Mouse (Mus musculus) testis, adult 2 months (tissue): Measurements from ENCODE around the gene Sptlc2.

Experiments
- CTCF ChIP-seq: fragments of 200-500 bp; IDR thresholded peaks from 2 replicates; pipeline ENCODE4 v1.5.1; 2012; ENCODE audit warnings: low read depth, mild to moderate bottlenecking, inconsistent platforms, low read length, moderate library complexity; ENCODE audit not compliant: control insufficient read depth, insufficient read depth, insufficient replicate concordance
- POLR2A ChIP-seq: fragments of 200-500 bp; IDR thresholded peaks from 2 replicates; pipeline ENCODE4 v1.6.1; 2012; ENCODE audit warnings: low read depth, mild to moderate bottlenecking, inconsistent platforms, low read length, moderate library complexity; ENCODE audit not compliant: control insufficient read depth

DNA sequence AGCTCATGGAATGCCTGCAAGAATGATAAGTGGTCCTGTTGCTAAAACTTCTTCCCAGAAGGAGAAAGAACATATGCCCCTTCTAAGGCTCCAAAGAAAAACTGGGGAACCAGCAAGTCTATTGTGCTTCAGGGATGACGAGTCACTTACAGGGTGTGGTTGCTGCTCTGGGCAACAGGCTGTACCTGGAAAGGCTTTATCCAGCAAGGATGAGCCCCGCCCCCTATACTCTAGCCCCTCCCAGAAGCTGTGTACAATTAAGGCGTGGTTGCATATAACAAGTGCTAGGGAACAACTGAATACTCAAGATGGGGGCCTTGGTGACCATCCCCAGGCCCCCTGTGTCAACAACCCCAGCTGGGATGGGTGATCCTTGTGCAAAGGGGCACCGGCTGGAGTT, 21.0 kb upstream of the Sptlc2 start:
- TF ChIP-seq CTCF (no peak), POLR2A (no peak)
